ENCODE assay signal across 9 mouse cellular contexts in the genomic region with DNA sequence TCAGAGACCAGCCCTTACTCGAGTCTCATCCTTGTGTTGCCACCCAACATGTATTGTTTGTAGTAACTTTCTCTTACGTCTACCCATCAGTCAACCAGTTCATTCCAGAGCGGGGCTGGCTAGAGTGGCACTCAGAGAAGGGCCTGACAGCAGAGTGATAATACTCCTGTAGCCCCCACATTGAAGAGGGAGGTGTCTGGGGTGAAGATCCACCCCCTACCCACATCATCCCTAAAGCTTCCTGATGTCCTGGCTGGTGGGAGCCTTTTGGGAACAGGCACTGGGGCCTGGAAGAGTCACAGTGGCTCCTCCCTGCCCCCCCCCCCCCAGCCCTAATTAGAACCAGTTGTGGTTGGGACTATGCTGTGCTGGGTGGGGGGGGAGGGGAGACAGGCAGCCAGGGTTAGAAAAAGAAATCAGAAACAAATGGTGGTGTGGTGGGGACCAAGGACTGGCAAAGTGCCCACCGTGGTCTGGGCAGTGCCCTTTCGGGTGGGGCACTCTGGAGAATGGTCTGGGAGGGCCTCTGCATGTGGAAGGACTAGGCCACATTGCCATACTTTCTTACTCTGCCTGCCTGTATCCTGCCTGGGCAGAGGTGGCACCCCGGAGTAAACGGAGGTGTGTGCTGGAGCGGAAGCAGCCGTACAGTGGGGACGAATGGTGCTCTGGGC. TPM values are rescaled to one million over a fixed set of nuclear protein-coding genes. Genes with fewer than 3 reads are reported as not detected.
DNase-seq lines count a peak whose midpoint lies in the region; ATAC-seq and TF ChIP-seq lines count a peak whose summit lies in the region.
"Had no signal": no experiment of that assay in that cellular context is flagged by ENCODE, and none has a peak within 500 bp of the region (broad histone marks: within the 10 kb centered on the region; RNA-seq: fewer than 3 reads in every experiment).

No protein-coding gene starts in this region.

- WGBS in liver, adult 2 months = 70% methylated on average over 10 of the region's 10 CpGs
- WGBS in liver, embryonic 11.5 days = 56% methylated on average over 10 of the region's 10 CpGs
- 21% methylated on average over 10 of the region's 10 CpGs for WGBS in embryonic facial prominence, embryonic 15.5 days
- WGBS in limb, embryonic 11.5 days = 17% methylated on average over 10 of the region's 10 CpGs

- H3K4me2 ChIP-seq in liver, embryonic 11.5 days = no peak overlapping the region
- H3K4me2 ChIP-seq in embryonic facial prominence, embryonic 15.5 days (replicated peaks) = peak overlapping the region; percentile 86
- H3K4me2 ChIP-seq in limb, embryonic 11.5 days (ENCODE audit: low read depth, severe bottlenecking) = peak overlapping the region; percentile 41; the same call in 1 of the 2 replicates
- H3K4me2 ChIP-seq: liver, embryonic 12.5 days had no signal

- no peak for ATAC-seq in liver, embryonic 11.5 days (replicated peaks; ENCODE audit: low FRiP score)
- ATAC-seq in embryonic facial prominence, embryonic 15.5 days (ENCODE audit: insufficient number of reproducible peaks, low FRiP score, low TSS enrichment, low read depth) = peak; percentile 20; the same call in 1 of the 2 replicates
- ATAC-seq in limb, embryonic 11.5 days (ENCODE audit: insufficient number of reproducible peaks, low FRiP score, low TSS enrichment, low read depth) = no peak
- ATAC-seq in megakaryocyte, adult 5-6 weeks (ENCODE audit: poor library complexity, severe bottlenecking) = no peak
- ATAC-seq: liver, embryonic 12.5 days had no signal

- no peak overlapping the region for H3K4me3 ChIP-seq in liver, adult 2 months (ENCODE audit: insufficient read depth, low read depth, low read length)
- H3K4me3 ChIP-seq in liver, embryonic 11.5 days (ENCODE audit: low read depth, low read length) = no peak overlapping the region
- H3K4me3 ChIP-seq in embryonic facial prominence, embryonic 15.5 days (replicated peaks) = peak overlapping the region; percentile 47
- peak overlapping the region; percentile 15 for H3K4me3 ChIP-seq in limb, embryonic 11.5 days (ENCODE audit: low read depth, low read length)
- H3K4me3 ChIP-seq: liver, embryonic 12.5 days had no signal

- TF ChIP-seq POLR2A in liver, adult 2 months (IDR thresholded peaks at IDR 0.05; ENCODE audit: extremely low read depth, insufficient read depth, low read length) = no peak

- no peaks in the 10 kb centered on the region for H3K27me3 ChIP-seq in liver, adult 2 months (ENCODE audit: control insufficient read depth, insufficient read depth, low read length)
- H3K27me3 ChIP-seq in liver, embryonic 11.5 days (replicated peaks; ENCODE audit: control insufficient read depth, insufficient read depth, low read length) = peaks cover 10% of the 10 kb centered on the region; the same call in 1 of the 2 replicates
- H3K27me3 ChIP-seq in embryonic facial prominence, embryonic 15.5 days = no peaks in the 10 kb centered on the region
- H3K27me3 ChIP-seq in limb, embryonic 11.5 days (ENCODE audit: control insufficient read depth, insufficient read depth, low read length) = no peaks in the 10 kb centered on the region

- H3K9me3 ChIP-seq in liver, embryonic 11.5 days (ENCODE audit: control insufficient read depth, low read length) = no peaks in the 10 kb centered on the region
- H3K9me3 ChIP-seq in embryonic facial prominence, embryonic 15.5 days (replicated peaks) = no peaks in the 10 kb centered on the region
- H3K9me3 ChIP-seq in limb, embryonic 11.5 days (ENCODE audit: control insufficient read depth, low read length) = no peaks in the 10 kb centered on the region
- H3K9me3 ChIP-seq: liver, embryonic 12.5 days had no signal

- 0 out of 2 replicates have a peak, but pooled peaks have one; percentile 5 for TF ChIP-seq CTCF in liver, adult 2 months (IDR thresholded peaks at IDR 0.05; ENCODE audit: low read depth, low read length)

- H3K27ac ChIP-seq in liver, adult 2 months (replicated peaks; ENCODE audit: insufficient read depth, low read depth, low read length) = no peak overlapping the region
- H3K27ac ChIP-seq in liver, embryonic 11.5 days (ENCODE audit: low read depth, low read length) = no peak overlapping the region
- H3K27ac ChIP-seq in embryonic facial prominence, embryonic 15.5 days (replicated peaks) = peak overlapping the region; percentile 98
- peak overlapping the region; percentile 63; the same call in 1 of the 2 replicates for H3K27ac ChIP-seq in limb, embryonic 11.5 days (replicated peaks; ENCODE audit: low read depth, low read length)
- H3K27ac ChIP-seq: liver, embryonic 12.5 days had no signal

- DNase-seq in adrenal gland, adult 18-20 months (ENCODE audit: low spot score in 2 of 2) = peak; percentile 8 to 28
- no peak for DNase-seq in adrenal gland, adult 8-10 months
- no peak for DNase-seq in liver, adult 2 months (ENCODE audit: extremely low read depth, low read depth, low spot score)
- no peak for DNase-seq in liver, embryonic 11.5 days (ENCODE audit: low spot score)
- peak; percentile 70 for DNase-seq in limb, embryonic 11.5 days (ENCODE audit: low spot score)
- no peak for DNase-seq in spleen, postnatal 36 days (ENCODE audit: low spot score in 2 of 2)

- H3K4me1 ChIP-seq in liver, adult 2 months (ENCODE audit: control insufficient read depth, insufficient read depth, low read length) = peaks cover 18% of the 10 kb centered on the region
- peaks cover 48% of the 10 kb centered on the region for H3K4me1 ChIP-seq in liver, embryonic 11.5 days (replicated peaks; ENCODE audit: control insufficient read depth, insufficient read depth, low read length)
- H3K4me1 ChIP-seq in embryonic facial prominence, embryonic 15.5 days = peaks cover 75% of the 10 kb centered on the region
- peaks cover 51% of the 10 kb centered on the region for H3K4me1 ChIP-seq in limb, embryonic 11.5 days (ENCODE audit: control insufficient read depth, insufficient read depth, low read length)

- peaks cover 13% of the 10 kb centered on the region for H3K36me3 ChIP-seq in liver, adult 2 months (ENCODE audit: control insufficient read depth, insufficient read depth, low read length)
- peaks cover 6% of the 10 kb centered on the region; the same call in 1 of the 2 replicates for H3K36me3 ChIP-seq in liver, embryonic 11.5 days (ENCODE audit: control insufficient read depth, insufficient read depth, low read length)
- peaks cover 40% of the 10 kb centered on the region for H3K36me3 ChIP-seq in embryonic facial prominence, embryonic 15.5 days
- peaks cover 6% of the 10 kb centered on the region; the same call in 1 of the 2 replicates for H3K36me3 ChIP-seq in limb, embryonic 11.5 days (ENCODE audit: control insufficient read depth, insufficient read depth, low read length)

- H3K79me2 ChIP-seq in liver, adult 2 months (ENCODE audit: control insufficient read depth, insufficient read depth, low read length) = peaks cover 12% of the 10 kb centered on the region; the same call in 1 of the 2 replicates

- no peak overlapping the region for H3K9ac ChIP-seq in liver, adult 2 months (ENCODE audit: low read depth, low read length)
- no peak overlapping the region for H3K9ac ChIP-seq in liver, embryonic 11.5 days (ENCODE audit: low read depth, low read length)
- H3K9ac ChIP-seq in embryonic facial prominence, embryonic 15.5 days = 0 out of 2 replicates have a peak overlapping the region, but pooled peaks have one; percentile 4
- no peak overlapping the region for H3K9ac ChIP-seq in limb, embryonic 11.5 days (ENCODE audit: low read length)
- H3K9ac ChIP-seq: liver, embryonic 12.5 days had no signal

RNA-seq across cellular contexts. Expression of a gene that starts 18.7 kb away (rescaled TPM):
- total RNA-seq in adrenal gland, adult 18-20 months (2021) = 10 to 100 TPM; 41.3 to 46.6 TPM
- total RNA-seq in adrenal gland, adult 8-10 months (2022) = 10 to 100 TPM; 48.9 to 76.1 (median 66.7) TPM
- 5.4 and 5.9 TPM in 2 replicates for total RNA-seq in liver, adult 2 months (2014; rRNA removed)
- 26.0 and 27.9 TPM in 2 replicates for polyA plus RNA-seq in liver, adult 2 months (2012; rRNA removed)
- polyA plus RNA-seq in liver, embryonic 11.5 days (2014; fragmentation: Nextera tagmentation; extraction: Ambion mirVana) = 4.1 and 5.0 TPM in 2 replicates
- polyA plus RNA-seq in embryonic facial prominence, embryonic 15.5 days (2015; fragmentation: Nextera tagmentation; extraction: Ambion mirVana) = 21.2 and 21.8 TPM in 2 replicates
- polyA plus RNA-seq in limb, embryonic 11.5 days (2014; fragmentation: Nextera tagmentation; extraction: Ambion mirVana) = 11.6 and 12.3 TPM in 2 replicates
- total RNA-seq in megakaryocyte, adult 5-6 weeks (2015) = 6.0 TPM in 2 replicates
- total RNA-seq in megakaryocyte, adult 5-6 weeks (2017) = 2.6 and 3.0 TPM in 2 replicates

RNA-seq across cellular contexts. Expression of a gene that starts 46.6 kb away (rescaled TPM):
- not detected for total RNA-seq in adrenal gland, adult 18-20 months (2021)
- total RNA-seq in adrenal gland, adult 8-10 months (2022) = not detected
- total RNA-seq in liver, adult 2 months (2014; rRNA removed) = not detected in 2 replicates
- not detected in 2 replicates for polyA plus RNA-seq in liver, adult 2 months (2012; rRNA removed)
- polyA plus RNA-seq in liver, embryonic 11.5 days (2014; fragmentation: Nextera tagmentation; extraction: Ambion mirVana) = not detected in 2 replicates
- polyA plus RNA-seq in embryonic facial prominence, embryonic 15.5 days (2015; fragmentation: Nextera tagmentation; extraction: Ambion mirVana) = 2.1 and 3.3 TPM in 2 replicates
- polyA plus RNA-seq in limb, embryonic 11.5 days (2014; fragmentation: Nextera tagmentation; extraction: Ambion mirVana) = 0.59 and 0.99 TPM in 2 replicates
- total RNA-seq in megakaryocyte, adult 5-6 weeks (2015) = not detected in 2 replicates
- not detected in 2 replicates for total RNA-seq in megakaryocyte, adult 5-6 weeks (2017)
- polyA plus RNA-seq: liver, embryonic 12.5 days had no signal

Comparison
In these comparisons a context has a peak if more than half of its experiments do, and no peak if none do; other contexts are left out.
1. DNase-seq: peak in adrenal gland, adult 18-20 months (2 of 2) and limb, embryonic 11.5 days (single experiment); none in adrenal gland, adult 8-10 months (single experiment), liver, adult 2 months (single experiment), liver, embryonic 11.5 days (single experiment) and spleen, postnatal 36 days (0 of 2).
2. H3K27ac ChIP-seq: peak in embryonic facial prominence, embryonic 15.5 days (single experiment) and limb, embryonic 11.5 days (single experiment); none in liver, adult 2 months (single experiment) and liver, embryonic 11.5 days (single experiment).
3. H3K4me3 ChIP-seq: peak in embryonic facial prominence, embryonic 15.5 days (single experiment) and limb, embryonic 11.5 days (single experiment); none in liver, adult 2 months (single experiment) and liver, embryonic 11.5 days (single experiment).